Mouse (Mus musculus) lung, adult 2 months (tissue): ENCODE measurements around the gene Podn.

Experiments used
- CTCF ChIP-seq: fragments of 200-500 bp; IDR thresholded peaks from 2 replicates; pipeline ENCODE4 v1.5.1; 2011; ENCODE audit warnings: mild to moderate bottlenecking, low read length, control low read depth; ENCODE audit not compliant: insufficient read depth
- POLR2A ChIP-seq: fragments of 200-500 bp; IDR thresholded peaks from 2 replicates; pipeline ENCODE4 v1.6.1; 2011; ENCODE audit warnings: low read depth, mild to moderate bottlenecking, control low read depth, low read length, borderline replicate concordance; ENCODE audit errors: extremely low read depth

DNA sequence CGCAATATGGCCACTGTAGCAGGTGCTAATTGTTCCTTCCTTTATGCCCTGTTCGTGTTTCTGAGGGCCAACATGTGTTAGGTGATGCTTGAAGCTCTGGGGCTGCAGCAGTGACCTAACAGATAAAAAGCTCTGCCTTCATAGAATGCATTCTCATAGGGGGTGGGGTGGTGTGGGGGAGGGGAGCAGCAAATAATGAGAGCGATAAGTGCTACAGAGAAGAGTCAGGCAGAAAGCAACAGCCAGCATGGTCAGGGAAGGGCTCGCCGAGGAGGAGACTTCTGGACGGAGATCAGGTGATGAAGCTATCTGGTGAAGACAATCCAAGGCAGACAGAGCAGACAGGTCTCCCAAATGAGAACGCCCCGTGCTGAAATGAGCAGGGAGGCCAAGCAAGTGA lies 43.6 kb downstream of the Podn start:
- TF ChIP-seq POLR2A (no peak), CTCF (no peak)
